Mouse (Mus musculus) spleen, postnatal 4 days (tissue): ENCODE results near the gene Tbrg1.

ENCODE experiments used
- DNase-seq, 2 experiments: peaks; one replicate each; pipeline ENCODE4 v3.0.0; 2022; ENCODE audit warnings: low spot score in 2 of 2

Gene Tbrg1

DNA sequence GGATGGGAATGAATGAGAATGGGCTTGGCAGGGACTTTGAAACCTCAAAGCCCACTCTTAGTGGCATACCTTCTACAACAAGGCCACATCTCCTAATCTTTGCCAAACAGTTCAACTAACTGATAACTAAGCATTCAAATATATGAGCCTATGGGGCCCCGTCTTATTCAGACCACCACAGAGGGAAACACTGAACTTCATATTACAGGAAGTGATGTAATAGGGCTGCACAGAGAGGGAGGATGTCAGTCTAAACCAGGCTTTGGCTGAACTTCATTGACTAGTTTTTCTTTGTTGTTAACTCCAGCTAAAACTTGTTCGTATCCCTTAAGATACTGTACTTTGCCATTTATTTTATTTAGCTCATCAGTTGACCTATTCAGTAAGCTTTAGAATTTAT lies 27.2 kb downstream of the Tbrg1 start:
- no peak for DNase-seq

DNA sequence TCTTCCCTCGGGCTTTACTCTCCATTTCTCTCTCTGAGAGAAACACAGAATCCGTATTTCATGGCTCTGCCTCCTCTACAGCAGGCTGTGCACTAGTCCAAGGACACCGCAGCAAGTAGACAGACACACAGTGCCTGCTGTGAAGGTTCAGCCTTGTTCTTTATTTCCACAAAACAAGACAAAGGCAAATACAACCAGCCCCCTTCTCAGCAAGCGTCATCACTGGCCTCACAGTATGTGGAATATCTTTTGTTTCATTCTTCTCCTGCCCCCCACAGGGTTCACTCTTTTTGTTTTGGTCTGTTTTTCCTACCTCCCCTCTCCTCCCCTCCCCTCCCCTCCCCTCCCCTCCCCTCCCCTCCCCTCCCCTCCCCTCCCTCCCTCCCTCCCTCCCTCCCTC lies 28.5 kb downstream of the Tbrg1 start:
- no peak for DNase-seq

DNA sequence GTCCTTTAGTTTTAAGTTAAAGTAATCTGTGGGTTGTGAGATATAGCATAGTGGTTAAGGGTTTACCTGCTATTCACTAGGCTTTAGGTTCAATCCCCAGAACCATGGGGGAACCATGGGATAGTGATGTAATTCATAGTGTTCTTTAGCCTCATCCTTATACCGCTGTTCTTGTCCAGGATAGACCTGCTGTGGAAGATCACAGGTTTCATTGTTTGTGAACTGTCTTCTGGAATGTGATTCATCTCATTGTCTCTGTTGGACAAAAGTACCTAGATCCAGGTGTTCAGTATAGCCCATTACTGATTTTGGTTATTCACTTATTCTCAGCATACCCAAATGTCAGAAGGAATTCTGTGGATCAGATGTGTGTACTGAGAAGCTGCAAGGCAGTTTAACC lies 29.8 kb downstream of the Tbrg1 start:
- no peak for DNase-seq

DNA sequence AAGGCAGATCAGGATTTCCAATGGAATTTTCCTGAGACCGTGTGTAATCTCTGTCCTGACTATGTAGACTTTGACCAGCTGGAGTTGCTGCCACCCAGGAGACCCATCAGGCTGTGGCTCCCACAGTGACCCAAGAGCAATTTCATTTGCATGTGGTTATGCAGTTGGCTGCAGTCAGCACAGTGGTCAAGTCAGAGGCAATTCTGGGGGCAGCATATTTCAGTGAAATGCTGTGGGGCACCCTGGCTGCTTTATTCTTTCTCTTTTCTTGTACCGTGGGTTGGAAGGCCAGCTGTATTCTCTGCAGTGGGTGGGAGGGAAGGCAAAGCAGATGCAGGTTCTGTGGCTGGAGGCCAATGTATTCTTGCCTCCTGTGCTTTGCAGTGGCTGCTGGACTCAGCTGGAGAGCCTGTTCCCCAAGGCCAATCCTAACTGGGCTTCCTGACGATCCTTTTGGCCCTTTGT lies 31.0 kb downstream of the Tbrg1 start:
- no peak for DNase-seq

DNA sequence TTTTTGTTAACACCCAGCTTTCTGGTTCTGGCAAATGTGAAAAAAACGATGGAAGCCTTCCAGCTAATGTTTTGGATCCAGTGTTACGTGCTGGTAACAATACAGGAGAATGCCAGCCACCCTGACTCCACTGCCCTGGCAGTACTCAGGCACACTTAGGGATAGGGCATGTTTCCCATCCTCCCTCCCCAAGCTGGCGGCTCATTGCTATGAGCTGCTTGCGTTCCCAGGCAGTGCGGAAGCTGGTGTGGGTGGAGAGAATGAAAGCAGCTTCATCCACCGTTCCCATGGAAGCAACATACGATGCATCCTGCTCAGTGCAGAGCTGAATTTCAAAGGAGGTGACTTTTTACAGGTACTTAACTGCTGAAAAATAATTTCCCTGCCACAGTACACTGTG lies 31.5 kb downstream of the Tbrg1 start:
- DNase-seq = no peak

DNA sequence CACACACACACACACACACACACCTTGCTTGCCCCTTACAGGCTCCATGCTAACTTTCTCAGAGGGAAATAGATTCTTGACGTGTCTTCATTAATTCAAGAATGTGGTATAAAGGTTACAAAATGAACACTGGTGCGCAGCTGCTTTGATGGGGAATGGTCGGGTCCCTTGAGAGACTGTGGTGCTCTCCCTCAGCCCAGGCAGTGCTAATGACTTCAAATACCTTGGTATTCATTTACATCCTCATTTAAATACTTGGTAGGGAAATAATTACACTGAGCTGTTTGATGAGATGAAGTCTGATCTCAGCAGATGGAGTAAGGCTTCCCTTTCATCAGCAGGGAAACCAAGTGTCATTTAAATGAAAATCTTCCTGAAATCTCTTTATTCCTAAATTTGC lies 32.0 kb downstream of the Tbrg1 start:
- no peak for DNase-seq

DNA sequence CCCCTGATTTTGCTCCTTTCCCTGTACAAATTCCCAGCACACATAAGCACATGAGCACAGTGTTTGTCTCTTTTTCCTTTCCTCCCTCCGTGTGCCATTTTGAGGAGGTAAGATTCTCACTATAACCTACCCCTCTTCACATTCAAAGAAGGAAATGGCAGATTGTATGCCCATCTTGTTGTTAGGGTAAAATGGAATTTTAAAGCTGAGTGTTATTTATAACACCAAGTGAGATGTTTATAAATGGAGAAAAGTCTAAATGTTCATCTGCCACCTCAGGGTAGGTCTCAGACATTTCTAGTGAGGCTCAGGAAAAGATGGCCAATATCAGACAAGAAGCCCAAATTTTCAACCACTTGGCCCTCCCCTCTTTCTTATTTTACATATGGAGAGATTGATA lies 32.6 kb downstream of the Tbrg1 start:
- DNase-seq = no peak

DNA sequence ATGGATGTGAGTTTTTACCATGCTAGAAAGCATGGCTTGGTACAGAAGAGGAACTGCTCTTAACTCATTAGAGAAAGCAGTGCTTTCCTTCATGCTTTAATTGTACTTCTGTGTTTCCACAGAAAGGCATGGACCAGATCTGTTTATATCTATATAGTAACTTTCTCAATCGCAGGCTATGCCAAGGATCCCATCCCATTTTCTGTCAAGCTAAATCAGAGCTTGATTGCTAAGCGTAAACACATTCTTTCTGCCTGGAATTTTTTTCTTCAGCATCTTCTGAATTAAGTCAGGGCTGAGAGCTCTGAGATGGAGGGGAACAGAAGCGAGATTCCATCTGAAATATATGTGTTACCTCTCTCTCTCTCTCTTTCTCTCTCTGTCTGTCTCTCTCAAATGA lies 33.1 kb downstream of the Tbrg1 start:
- no peak for DNase-seq

DNA sequence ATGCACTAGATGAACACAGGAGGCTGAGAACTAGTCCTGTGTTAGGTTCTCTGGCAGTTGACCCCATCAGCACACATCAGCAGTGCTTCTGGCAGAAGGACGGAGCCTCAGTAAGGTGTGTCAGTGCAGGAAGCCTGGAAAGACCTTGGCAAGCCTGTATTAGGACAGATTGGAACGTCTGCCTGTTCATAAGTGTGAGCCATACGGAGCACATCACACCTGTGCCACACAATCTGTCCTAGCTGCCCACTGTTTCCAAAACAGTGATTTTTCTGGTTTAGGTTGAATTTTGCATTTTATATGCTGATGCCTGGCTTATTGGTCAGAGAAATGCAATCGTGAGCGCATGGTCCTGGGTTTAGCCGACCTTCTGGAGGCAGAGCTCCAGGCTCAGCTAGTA lies 35.8 kb downstream of the Tbrg1 start:
- DNase-seq = no peak

DNA sequence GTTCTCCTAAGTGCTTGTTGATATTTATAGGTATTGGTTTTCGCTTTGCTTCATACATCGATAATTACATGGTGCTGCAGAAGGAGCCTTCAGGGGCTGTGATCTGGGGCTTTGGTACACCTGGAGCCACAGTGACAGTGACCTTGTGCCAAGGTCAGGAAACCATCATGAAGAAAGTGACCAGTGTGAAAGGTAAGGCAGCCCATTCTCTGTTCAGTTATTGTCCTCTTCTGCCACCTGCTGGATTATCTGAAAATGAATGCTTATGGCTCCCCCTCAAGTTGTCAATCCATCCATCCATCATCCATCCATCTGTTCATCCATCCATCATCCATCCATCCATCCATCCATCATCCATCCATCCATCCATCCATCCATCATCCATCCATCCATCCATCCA lies 40.3 kb downstream of the Tbrg1 start:
- DNase-seq = no peak

DNA sequence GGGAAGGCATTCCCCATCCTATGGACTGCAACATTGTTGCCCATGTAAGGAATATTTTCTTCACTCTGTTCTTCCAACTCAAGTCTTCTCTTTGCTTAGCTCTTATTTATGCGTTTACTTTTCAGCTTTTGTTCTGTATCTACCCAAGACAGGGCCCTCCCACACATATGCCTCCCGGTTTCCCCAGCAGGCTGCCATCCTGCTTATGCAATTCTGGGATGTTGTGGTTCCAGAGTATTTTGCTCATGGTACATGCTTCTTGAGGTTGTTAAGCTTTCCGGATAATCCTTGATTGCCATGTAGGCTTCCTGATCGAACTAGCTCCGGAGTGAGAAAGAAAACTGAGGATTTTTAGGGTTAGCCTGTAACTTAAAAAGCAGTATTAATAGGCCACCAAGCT lies 41.9 kb downstream of the Tbrg1 start:
- DNase-seq = no peak

DNA sequence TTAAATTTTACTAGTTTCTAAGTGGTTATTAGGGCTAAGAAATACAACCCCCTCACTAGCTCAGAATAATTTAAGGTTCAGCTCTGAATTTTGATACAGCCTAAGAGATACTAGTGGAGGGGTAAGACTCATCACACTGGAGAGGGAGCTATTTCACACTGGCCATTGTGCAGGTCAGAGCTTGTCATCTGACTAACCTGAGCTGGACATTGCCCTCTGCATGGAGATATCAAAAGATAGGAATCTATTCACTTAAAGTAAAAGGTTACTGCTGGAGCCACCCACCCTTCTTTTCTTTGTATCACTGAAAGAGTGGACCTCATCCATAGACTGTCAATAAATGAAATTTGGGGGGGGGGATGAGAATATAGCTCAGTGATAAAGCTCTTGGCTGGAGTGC lies 42.8 kb downstream of the Tbrg1 start:
- no peak for DNase-seq

DNA sequence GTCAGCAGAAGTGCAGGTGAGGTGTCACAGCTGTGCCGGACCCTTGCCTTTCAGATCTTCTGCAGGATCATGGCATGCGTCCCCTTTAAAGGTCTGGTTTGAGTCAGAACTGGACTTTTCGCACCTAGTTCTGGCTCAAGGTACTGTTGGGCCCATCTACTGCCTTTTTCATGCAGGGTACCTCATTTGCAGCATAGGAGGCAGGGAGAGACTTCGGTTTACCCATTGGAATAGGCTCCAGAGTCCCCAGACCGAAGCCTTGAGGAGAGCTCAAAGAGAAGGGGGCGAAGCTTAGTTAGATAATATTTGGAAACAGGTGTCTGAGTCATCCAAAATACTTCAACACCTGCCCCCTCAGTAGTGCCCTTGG lies 43.2 kb downstream of the Tbrg1 start:
- DNase-seq = no peak

DNA sequence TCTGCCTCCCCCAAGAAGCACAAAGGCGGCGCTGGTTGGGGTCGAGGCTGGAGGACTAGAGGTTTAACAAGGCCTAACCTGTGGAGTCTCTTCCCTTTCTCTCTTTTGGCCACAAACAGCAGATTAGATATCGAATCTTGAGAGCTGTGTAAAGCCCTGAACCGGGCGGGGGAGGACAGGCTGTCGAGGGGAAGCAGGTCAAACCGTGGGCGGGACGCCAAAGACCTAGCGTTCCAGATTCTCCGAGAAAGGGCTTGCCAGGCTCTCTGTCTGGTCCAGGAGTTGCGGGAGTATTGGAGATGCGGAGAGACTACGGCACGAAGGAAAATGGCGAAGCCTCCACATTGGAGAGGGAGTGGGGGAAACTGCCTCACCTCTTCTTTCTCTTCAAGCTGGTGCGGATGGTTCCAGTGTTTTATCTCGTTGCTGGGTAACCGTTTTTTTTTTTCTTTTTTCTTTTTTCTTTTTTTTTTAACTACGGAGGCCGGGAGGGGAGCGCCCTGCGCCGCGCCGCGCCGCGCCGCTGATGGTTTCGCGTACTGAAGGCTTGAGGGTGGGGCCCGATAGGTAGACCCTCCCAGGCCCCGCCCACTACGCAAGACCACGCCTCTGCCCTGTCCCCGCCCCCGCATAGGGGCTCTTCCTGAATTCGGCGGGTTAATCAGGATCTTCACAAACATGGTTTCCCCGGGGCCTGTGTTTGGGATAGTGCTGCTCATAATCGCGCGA lies 43.8 kb downstream of the Tbrg1 start, which contains the start of gene Spa17:
TSS of gene Spa17 (minus strand) at position 541 of the 729 bp plus-strand sequence.
- peak; percentile 88 to 92 for DNase-seq

DNA sequence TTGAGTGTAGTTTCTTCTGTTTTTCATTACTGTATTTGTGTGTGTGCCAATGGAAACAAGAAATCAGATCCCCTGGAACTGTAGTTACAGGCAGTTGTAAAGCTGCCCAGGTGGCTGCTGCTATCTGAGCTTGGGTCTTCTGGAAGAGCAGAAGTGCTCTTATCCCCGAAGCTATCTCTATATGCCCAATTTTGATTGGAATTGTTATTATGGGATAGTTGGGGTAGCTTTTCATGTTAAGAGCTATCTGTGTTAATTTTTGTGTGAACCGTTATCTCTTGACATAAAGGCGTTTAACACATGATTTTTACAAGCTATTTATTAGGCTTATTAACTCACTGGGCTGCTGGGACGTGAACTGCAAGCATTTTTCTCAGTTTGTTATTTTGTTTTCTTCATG lies 47.6 kb downstream of the Tbrg1 start:
- no peak for DNase-seq

DNA sequence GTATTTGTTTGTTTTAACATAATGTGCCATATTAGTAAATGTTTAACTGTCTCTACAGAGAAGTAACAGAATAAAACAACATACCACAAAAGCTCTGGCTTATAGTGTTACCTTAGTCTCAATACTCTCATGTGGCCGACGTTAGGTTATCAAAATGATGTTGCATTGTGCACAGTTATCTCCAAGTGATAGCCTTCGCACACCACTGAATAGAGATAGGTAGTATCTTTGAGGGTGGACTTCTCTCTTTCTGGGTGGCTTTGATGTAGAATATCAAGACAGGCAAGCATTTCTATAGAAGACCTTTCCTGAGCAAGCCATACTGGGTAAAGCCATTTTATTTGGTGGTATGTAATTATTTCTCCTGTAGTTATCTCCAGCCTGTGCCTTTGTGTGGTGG lies 52.0 kb downstream of the Tbrg1 start:
- DNase-seq = no peak

DNA sequence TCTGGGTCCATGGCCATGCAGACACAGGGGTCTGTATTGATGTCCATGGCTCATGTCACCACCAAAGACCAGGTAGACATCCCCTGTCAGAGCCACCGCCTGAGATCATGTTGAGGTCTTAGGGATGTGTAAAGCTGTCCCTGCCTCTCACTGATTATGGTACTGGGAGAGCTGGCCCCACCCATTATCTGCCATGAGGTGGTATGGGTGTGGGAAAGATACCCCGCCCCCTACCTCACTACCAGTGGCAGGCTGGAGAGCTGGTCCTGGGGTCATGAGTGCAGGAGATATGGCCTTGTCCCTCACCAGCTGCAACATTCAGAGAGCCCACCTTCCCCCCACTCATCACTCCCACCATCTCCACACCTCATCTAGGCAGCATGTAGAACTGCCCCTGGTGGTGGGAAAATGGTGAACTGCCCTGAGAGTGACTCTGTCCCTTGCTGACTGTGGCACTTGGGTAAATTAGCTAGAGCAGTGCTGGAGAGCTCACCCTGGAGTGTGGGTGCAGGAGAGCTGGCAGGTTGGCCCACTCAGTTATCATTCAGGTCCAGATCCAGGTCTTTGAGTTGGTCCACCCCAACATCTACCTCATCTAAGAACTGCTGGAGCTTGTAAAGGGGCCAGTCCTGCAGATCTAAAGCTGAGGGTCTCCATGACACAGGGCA lies 56.4 kb downstream of the Tbrg1 start:
- DNase-seq = no peak
